Mouse (Mus musculus) liver, embryonic 18 days (tissue): ENCODE results near the gene Traf7. TPM values are rescaled to one million over a fixed set of nuclear protein-coding genes. Genes with fewer than 3 reads are reported as not detected.

ENCODE experiments used
- polyA plus RNA-seq: library from polyadenylated mRNA; depleted of rRNA; stranded (reverse); fragments of >200 nt; gene quantifications from 2 replicates; pipeline ENCODE4 v1.2.3, GENCODE M21; 2012; rRNA removed

Gene Traf7
- polyA plus RNA-seq: 48.2 and 52.1 TPM in 2 replicates

DNA sequence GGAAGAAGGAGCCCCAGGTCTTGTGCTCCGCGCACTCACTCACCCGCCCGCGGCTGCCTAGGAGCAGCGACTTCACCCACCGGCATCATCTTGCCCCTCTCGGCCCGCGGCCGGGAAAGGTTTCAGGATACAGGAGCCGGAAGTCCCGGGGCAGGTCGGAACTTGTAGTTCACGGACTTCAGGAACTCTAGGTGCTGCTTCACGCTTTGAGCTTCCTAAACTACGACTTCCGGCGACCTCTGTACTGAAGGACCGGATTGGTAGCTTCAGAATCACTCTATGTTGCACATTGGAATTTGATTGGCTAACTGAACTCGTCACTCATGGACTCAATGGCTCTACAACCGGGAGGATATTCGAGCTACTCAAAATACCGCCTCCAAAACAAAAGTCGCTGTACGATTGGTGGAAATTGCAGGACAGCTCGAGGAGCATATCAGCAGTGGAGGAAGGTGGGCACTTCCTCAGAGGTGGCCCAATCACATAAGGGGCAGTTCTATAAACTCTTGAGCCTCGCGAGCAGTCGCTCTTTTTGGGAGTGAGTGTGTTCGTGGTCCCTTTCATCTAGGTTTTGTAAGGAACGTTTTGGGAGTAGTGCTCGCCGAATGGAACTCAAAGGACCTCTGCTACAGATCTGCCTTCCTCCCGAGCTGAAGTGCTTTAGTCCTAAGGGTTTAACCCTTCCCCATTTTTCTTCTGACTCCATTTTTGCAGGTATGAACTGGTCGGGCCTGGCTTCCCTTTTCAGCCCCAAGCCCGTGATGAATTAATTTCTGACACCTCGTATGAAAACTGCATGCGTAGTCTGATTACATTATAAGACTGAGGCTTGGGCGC, at the start of gene Traf7:
Gene Traf7 (minus strand): TSS at position 216 of the 837 bp plus-strand sequence.

DNA sequence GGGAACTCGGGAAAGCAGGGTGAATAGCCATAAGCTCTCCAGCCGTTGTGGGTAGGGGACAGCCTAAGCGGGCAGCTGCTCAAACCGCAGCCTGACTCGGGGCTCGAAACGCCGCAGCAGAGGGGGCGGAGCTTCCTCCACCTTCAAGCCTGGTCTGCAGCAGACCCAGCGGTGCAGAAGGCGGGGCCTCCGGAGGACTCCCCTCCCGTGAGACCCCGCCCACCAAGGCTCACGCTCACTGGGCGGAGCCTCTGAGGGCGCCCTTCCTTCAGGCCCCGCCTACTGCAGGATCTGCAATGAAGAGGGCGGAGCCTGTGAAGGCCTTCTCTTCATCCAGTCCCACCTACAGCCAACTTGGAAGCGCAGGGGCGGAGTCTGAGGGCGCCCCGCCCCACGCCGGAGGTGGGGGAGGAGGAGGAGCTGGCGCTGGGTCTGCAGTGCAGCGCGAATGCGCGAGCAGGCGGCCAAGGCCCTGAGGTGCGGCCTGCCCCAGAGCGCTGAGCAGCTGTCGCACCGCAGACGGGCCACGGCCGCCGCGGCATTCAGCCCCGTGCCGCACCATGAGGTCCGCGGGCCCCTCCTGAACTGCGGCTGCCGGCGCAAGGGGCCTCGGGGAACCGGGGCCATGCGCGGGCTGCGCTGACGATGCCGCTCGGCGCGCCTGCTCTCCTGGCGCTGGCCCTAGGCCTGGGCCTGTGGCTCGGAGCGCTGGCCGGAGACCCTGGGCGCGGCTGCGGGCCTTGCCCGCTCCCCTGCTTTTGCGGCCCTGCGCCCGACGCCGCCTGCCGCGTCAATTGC, 22.1 kb upstream of the Traf7 start, which contains the start of gene Pkd1:
Gene Pkd1 (plus strand): TSS at position 217 of the 798 bp plus-strand sequence.

DNA sequence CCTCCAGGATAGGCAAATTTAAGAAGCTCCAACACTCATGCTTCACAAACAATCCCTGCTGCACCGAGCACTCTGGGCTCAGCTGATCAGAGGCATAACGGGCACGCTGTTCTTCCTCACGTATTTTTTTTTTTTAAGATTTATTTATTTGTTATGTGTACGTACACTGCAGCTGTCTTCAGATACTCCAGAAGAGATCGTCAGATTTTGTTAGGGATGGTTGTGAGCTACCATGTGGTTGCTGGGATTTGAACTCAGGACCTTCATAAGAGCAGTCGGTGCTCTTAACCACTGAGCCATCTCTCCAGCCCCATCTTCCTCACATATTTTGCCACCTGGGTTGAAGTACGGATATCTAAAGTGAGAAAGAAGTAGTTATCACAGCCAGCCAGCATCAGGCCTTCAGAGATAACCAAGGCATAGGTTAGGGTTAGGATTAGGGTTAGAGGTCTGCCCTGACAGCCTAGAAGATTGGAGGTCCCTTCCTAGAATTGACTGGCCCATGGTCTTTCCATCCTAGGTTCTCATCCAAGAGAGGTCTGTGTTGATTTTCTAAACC, 6.5 kb upstream of the Traf7 start, which contains the start of gene Rab26:
Gene Rab26 (minus strand): TSS at position 51 of the 559 bp plus-strand sequence.

DNA sequence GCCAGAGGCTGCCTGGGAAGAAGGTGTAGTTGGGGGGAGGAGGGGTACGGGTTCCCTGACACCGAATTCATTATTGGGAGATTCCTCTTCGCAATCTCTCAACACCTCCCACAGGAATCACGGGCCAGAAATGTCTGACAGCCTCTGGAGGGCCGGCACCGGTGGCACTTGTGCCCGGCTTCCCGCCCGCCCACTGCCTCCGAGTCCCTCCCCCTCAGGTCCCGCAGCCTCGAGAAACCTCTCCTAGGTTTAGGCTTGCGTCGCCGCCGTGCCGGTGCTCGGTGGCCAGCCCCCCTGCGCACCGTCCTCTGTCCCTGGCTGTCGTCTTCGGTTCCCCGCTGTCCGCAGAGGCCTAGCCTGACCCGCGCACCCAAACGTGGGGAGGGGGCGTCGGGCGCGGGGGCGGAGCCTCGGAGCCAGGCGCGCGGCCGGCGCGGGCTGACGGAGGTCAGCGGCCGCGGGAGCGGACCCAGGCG, 39.5 kb downstream of the Traf7 start, which contains the start of gene Caskin1:
Gene Caskin1 (plus strand): TSS at position 416 of the 476 bp plus-strand sequence.

DNA sequence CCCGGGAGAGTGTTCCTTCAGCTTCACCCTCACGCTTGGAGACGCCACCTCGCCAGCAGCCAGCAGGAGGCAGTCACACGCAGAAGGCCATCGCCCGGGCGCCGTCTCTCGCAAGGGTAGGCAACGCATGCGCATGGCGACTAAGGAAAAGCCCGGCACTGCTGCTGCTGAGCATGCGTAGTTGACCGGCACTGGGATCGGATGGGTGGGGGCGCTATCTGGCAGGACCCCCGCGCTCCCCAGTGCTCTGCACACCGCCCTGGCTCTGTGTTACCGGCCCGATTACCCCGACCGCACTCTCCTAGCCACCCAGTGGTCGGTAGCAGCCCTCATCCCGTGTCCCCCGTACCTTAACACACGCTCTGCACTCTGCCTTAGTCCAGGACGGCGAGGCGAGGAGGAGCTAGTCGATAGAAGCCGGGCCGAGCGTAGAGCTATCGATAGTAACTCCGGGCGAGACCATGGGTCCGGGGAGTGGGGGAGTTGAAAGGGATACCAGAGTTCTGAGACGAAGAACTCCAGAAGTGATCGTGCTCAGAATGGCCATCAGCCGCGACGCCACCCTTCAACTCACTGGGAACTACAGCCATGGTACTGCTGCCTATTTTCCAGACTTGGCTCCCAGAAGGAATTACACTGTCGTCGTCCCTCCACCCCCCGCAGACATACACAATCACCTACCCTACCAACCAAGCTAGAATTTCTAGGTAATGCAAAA, 48.9 kb downstream of the Traf7 start, which contains the start of gene Mlst8:
Gene Mlst8 (minus strand): TSS at position 416 of the 718 bp plus-strand sequence.

DNA sequence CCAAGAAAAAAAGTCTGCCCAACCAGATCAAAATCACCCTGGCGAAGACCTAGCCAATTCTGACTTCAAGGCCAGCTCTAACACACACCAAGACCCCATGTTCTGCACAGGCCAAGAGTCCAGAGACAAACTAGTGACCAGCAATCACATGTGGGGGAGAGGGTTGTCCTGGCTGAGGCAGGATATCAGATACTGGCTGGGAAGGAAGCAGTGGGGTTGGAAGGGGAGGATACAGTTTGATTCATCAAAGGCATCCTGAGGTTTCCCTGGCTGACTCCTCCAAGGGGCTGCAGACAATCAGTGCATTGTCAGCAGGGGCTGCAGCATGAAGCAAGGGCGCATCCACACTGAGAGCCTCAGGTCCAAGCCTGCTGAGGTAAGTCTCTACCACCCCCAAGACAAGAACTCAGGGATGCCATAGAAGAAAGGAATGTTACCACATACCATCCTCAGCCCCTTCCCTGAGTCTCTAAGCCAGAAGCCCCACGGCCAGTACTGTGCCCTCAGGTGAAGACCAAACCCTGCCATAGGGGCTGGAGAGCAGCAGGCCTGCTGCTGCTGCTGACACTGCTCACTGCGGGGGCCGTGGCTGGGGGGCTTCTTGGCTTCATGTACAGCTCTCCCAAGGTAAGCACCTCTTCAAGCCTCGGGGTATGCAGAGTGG, 54.0 kb downstream of the Traf7 start, which contains the start of gene Bricd5:
Gene Bricd5 (plus strand): TSS at position 273 of the 664 bp plus-strand sequence.

DNA sequence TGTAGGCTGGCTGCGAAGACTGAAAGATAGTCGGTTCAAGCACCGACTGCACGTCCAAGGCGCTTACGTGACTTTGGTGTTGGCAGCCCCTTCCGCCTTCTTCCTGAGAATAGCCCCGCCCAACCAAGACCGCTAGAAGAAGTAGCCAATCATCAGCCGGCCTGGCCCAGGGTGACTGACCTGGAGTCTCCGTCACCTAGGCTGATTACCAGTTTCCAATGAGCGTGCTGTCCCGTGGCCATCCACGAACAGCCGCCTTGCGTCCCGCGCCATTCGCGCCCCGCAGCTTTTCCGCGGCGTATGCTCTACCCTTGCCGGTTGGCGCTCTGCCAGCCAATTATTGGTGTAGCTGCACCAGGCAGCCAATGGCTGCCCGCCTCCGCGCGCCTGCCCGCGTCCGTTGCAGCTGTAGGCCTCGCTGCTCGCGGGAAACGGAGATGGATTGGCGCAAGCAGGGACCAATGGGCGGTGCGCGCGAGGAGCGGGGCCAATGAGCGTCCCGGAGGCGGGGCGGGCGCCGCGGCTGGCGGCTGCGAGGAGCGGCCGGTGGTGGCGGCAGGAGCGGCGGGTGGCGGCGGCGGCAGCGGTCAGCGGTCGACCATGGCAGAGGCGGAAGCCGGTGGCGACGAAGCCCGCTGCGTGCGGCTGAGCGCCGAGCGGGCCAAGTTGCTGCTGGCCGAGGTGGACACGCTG, 57.7 kb downstream of the Traf7 start, which contains the start of the genes E4f1 and Pgp:
Gene E4f1 (minus strand): TSS at position 404 of the 693 bp plus-strand sequence.
Gene Pgp (plus strand): TSS at position 483 of the 693 bp plus-strand sequence.

Other genes starting within 250 kb of the Traf7 start
- gene Abca17, start 176.9 kb downstream of the Traf7 start, polyA plus RNA-seq: not detected in 2 replicates
- gene Abca3, start 176.0 kb downstream of the Traf7 start, polyA plus RNA-seq: 9.4 and 10.9 TPM in 2 replicates
- 72.7 and 77.9 TPM in 2 replicates for gene Rnps1, start 113.4 kb downstream of the Traf7 start, polyA plus RNA-seq
- gene Eci1, start 101.3 kb downstream of the Traf7 start, polyA plus RNA-seq: 112 and 121 TPM in 2 replicates
- gene Dnase1l2, start 84.8 kb downstream of the Traf7 start, polyA plus RNA-seq: 2.2 and 2.4 TPM in 2 replicates
- gene E4f1, start 57.6 kb downstream of the Traf7 start, polyA plus RNA-seq: 17.6 and 21.6 TPM in 2 replicates
- 21.3 and 23.2 TPM in 2 replicates for gene Pgp, start 57.5 kb downstream of the Traf7 start, polyA plus RNA-seq
- gene Bricd5, start 54.1 kb downstream of the Traf7 start, polyA plus RNA-seq: 0.14 and 0.23 TPM in 2 replicates
- 10.8 TPM in 2 replicates for gene Mlst8, start 48.9 kb downstream of the Traf7 start, polyA plus RNA-seq
- 0.07 and 0.08 TPM in 2 replicates for gene Caskin1, start 39.3 kb downstream of the Traf7 start, polyA plus RNA-seq
- gene Rab26, start 6.3 kb upstream of the Traf7 start, polyA plus RNA-seq: 0.24 and 0.30 TPM in 2 replicates
- gene Pkd1, start 21.9 kb upstream of the Traf7 start, polyA plus RNA-seq: 3.8 and 5.0 TPM in 2 replicates
- 17.8 and 20.1 TPM in 2 replicates for gene Tsc2, start 104.7 kb upstream of the Traf7 start, polyA plus RNA-seq
- gene Nthl1, start 104.7 kb upstream of the Traf7 start, polyA plus RNA-seq: 5.8 and 6.5 TPM in 2 replicates
- gene Slc9a3r2, start 122.4 kb upstream of the Traf7 start, polyA plus RNA-seq: 10.7 and 11.8 TPM in 2 replicates
- gene Npw, start 130.5 kb upstream of the Traf7 start, polyA plus RNA-seq: 0.07 and 0.16 TPM in 2 replicates
- 21.7 and 27.6 TPM in 2 replicates for gene Zfp598, start 141.7 kb upstream of the Traf7 start, polyA plus RNA-seq
- gene Syngr3, start 162.0 kb upstream of the Traf7 start, polyA plus RNA-seq: 0.12 and 0.14 TPM in 2 replicates
- 18.4 and 20.5 TPM in 2 replicates for gene Gfer, start 168.2 kb upstream of the Traf7 start, polyA plus RNA-seq
- gene Noxo1, start 168.3 kb upstream of the Traf7 start, polyA plus RNA-seq: 1.1 and 1.2 TPM in 2 replicates
- 17.9 and 18.1 TPM in 2 replicates for gene Tbl3, start 179.7 kb upstream of the Traf7 start, polyA plus RNA-seq
- gene Rnf151, start 190.1 kb upstream of the Traf7 start, polyA plus RNA-seq: 0.10 TPM in 1 of 2 replicates, not detected in the other
- 1,642 and 1,684 TPM in 2 replicates for gene Rps2, start 190.2 kb upstream of the Traf7 start, polyA plus RNA-seq
- 215 and 225 TPM in 2 replicates for gene Ndufb10, start 196.5 kb upstream of the Traf7 start, polyA plus RNA-seq
- gene Rpl3l, start 199.9 kb upstream of the Traf7 start, polyA plus RNA-seq: 0.11 and 0.13 TPM in 2 replicates
- gene Msrb1, start 208.7 kb upstream of the Traf7 start, polyA plus RNA-seq: 91.0 and 112 TPM in 2 replicates
- 0.84 and 0.96 TPM in 2 replicates for gene Hs3st6, start 225.1 kb upstream of the Traf7 start, polyA plus RNA-seq